Mouse (Mus musculus) liver, embryonic 15.5 days (tissue): ENCODE results near the gene Ap5z1. TPM values are rescaled to one million over a fixed set of nuclear protein-coding genes. Genes with fewer than 3 reads are reported as not detected.

Experiments
- ATAC-seq: fragments of 200-750 bp; cut with Nextera tagmentation; 2 replicates; pipeline ENCODE4 v1.8.0; 2017; ENCODE audit warnings: moderate number of reproducible peaks, mild to moderate bottlenecking, moderate library complexity; ENCODE audit not compliant: insufficient read depth
- H3K27ac ChIP-seq: fragments of 300-500 bp; sonication (generic); replicated peaks from 2 replicates; pipeline ENCODE4 v1.5.1; 2015; ENCODE audit warnings: mild to moderate bottlenecking, inconsistent platforms
- H3K27me3 ChIP-seq: fragments of 300-500 bp; sonication (generic); 2 replicates; pipeline ENCODE4 v1.6.1; 2015; ENCODE audit warnings: mild to moderate bottlenecking, inconsistent platforms
- H3K36me3 ChIP-seq: fragments of 300-500 bp; sonication (generic); replicated peaks from 2 replicates; pipeline ENCODE4 v1.6.1; 2015; ENCODE audit warnings: moderate library complexity, mild to moderate bottlenecking, inconsistent platforms
- H3K4me1 ChIP-seq: fragments of 300-500 bp; sonication (generic); replicated peaks from 2 replicates; pipeline ENCODE4 v1.6.1; 2015; ENCODE audit warnings: inconsistent platforms
- H3K4me2 ChIP-seq: fragments of 300-500 bp; sonication (generic); 2 replicates; pipeline ENCODE4 v1.6.1; 2015; ENCODE audit warnings: moderate library complexity, mild to moderate bottlenecking, inconsistent platforms
- H3K4me3 ChIP-seq: fragments of 300-500 bp; sonication (generic); replicated peaks from 2 replicates; pipeline ENCODE4 v1.5.1; 2015; ENCODE audit warnings: mild to moderate bottlenecking, inconsistent platforms
- H3K9ac ChIP-seq: fragments of 300-500 bp; sonication (generic); 2 replicates; pipeline ENCODE4 v1.6.1; 2015; ENCODE audit warnings: moderate library complexity, mild to moderate bottlenecking, inconsistent platforms
- H3K9me3 ChIP-seq: fragments of 300-500 bp; sonication (generic); replicated peaks from 2 replicates; pipeline ENCODE4 v1.6.1; 2016; ENCODE audit warnings: inconsistent platforms
- WGBS: fragments of 180-500 bp; shearing (Covaris S2); methylation state at CpG from one replicate; pipeline ENCODE4 v1.1.7; 2015; ENCODE audit warnings: mixed read lengths; ENCODE audit not compliant: insufficient replicate concordance; 5-methylcytosine and 5-hydroxymethylcytosine counted together
- polyA plus RNA-seq: library from polyadenylated mRNA; unstranded; fragments of >200 nt; fragmentation: Nextera tagmentation; extraction: Ambion mirVana; gene quantifications from 2 replicates; pipeline ENCODE4 v1.2.1, GENCODE M21; 2015

The Ap5z1 gene
- polyA plus RNA-seq, 1 experiment from 2014 or later: 4.2 TPM

DNA sequence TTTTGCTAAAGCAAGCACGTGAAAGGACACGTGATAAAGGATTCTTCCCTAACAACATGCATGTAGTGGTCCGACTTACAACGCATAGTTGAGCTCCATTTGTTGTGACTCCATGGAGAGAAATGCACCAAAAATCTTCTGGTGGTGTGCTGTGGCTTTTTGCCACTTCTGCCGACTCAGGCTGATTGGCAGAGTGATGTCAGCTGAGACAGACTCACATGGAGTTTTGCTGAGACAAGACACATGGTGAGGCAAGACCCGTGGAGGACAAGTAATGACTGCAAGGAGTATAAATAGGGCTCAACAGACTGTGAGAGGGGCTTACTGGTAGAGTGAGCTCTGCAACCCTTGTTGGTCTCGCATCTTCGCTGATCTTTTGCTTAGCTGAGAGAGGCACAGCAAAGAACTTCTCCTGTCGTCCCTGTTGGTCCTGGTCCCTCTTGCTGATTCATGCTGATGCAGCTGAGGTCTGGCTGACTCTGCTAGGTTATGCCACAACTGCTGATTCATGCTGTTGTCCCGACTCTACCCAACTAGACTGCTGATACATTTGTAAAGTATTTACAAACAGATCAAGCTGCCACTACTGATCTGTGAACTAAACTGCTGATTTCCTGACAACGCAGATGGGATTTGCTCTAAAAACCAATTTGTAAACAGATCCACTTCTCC lies 57.6 kb downstream of the Ap5z1 start:
- H3K36me3 ChIP-seq: no peaks in the 10 kb centered on the region
- 50% methylated on average over 11 of the region's 11 CpGs for WGBS
- peak overlapping the region; percentile 64 for H3K27ac ChIP-seq
- H3K9ac ChIP-seq: no peak overlapping the region
- 0 out of 2 replicates have a peak, but pooled peaks cover 4% of the 10 kb centered on the region for H3K4me1 ChIP-seq
- H3K4me3 ChIP-seq: no peak overlapping the region
- H3K4me2 ChIP-seq: no peak overlapping the region; the same call in 1 of the 2 replicates
- peak; percentile 89 for ATAC-seq
- H3K27me3 ChIP-seq: peaks cover 7% of the 10 kb centered on the region; the same call in 1 of the 2 replicates
- H3K9me3 ChIP-seq: no peaks in the 10 kb centered on the region

GRCm38 (mm10) chr5:142524711-142525464 lies 61.1 kb downstream of the Ap5z1 start:
- Histone ChIP-seq H3K9me3 (no peaks in the 10 kb centered on the region), H3K4me1 (0 out of 2 replicates have a peak, but pooled peaks cover 4% of the 10 kb centered on the region), H3K27ac (no peak overlapping the region), H3K27me3 (peaks cover 31% of the 10 kb centered on the region), H3K4me3 (no peak overlapping the region), H3K9ac (no peak overlapping the region), H3K36me3 (no peaks in the 10 kb centered on the region), H3K4me2 (no peak overlapping the region)
- no peak for ATAC-seq
- WGBS: 53% methylated on average over 8 of the region's 8 CpGs

Other genes with a start within 250 kb of the Ap5z1 start
- 2.0 and 2.1 TPM in 2 replicates for gene Foxk1, start 62.4 kb upstream of the Ap5z1 start, polyA plus RNA-seq
- gene Papolb, start 66.1 kb downstream of the Ap5z1 start, polyA plus RNA-seq: not detected in 2 replicates
- 0.07 and 0.10 TPM in 2 replicates for gene Radil, start 87.2 kb downstream of the Ap5z1 start, polyA plus RNA-seq
- gene Mmd2, start 144.9 kb downstream of the Ap5z1 start, polyA plus RNA-seq: 18.7 and 22.0 TPM in 2 replicates
- 34.3 and 34.7 TPM in 2 replicates for gene Wipi2, start 163.8 kb downstream of the Ap5z1 start, polyA plus RNA-seq
- gene Slc29a4, start 228.6 kb downstream of the Ap5z1 start, polyA plus RNA-seq: 0.17 and 0.30 TPM in 2 replicates